Mouse (Mus musculus): ENCODE measurements around the gene Mkln1.
"Not testable (repeated sequence)": the region's sequence is repeated elsewhere in the genome, so short reads cannot be mapped to it uniquely, and the experiment has no call there.

Gene Mkln1

DNA sequence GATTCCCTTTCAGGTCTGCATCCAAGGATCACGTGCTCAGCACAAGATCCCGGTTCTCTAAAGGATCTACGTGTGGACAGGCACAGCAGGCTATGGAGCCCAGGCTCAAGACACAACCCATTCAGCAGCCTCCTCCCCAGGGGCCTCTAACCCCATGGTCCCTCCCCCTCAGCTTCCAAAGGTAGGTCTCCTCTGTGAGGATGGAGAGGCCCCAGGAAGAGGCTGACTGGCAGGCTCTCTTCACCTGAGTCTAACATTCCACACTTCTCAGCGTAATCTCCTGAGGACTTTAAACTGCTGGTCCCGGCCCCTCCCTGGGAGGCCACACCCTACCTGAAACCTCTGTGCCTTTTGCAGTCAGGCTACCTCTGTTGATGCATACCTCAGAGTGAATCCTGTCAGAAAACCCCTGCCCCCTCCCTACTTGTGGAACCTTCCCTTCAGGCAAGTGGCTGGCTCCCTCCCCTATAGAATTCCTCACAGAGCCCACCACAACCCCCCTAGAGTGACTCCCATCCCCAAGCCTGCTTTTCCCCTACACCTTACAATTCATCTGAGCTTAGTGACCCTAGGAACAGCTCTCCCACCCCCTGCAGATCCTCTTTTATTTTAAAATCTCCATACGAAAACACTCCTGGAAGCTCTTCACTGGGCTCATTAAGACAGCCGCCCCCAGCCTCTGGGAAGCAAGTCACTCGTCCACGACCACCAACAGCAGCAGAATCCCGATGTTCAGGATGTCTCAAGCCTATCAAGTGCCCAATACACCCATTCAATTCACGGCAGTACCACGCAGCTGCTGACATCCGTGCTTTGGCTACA, 161.8 kb downstream of the Mkln1 start:
- DNase-seq, result no peak

DNA sequence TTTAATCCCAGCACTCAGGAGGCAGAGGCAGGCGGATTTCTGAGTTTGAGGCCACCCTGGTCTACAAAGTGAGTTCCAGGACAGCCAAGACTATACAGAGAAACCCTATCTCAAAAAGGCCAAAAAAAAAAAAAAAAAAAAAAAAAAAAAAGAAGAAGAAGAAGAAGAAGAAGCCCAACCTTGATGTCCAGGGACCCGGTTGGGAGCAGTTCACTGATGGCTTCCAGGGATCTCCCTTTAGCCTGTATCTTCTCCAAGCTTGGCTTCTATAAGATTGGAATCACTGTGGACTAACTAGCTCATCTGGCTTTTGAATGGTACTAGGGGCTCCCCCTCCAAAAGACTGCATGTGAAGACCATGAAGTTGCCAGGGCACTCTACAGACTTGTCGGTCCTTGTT, 163.4 kb downstream of the Mkln1 start:
- DNase-seq, result not testable (repeated sequence)

DNA sequence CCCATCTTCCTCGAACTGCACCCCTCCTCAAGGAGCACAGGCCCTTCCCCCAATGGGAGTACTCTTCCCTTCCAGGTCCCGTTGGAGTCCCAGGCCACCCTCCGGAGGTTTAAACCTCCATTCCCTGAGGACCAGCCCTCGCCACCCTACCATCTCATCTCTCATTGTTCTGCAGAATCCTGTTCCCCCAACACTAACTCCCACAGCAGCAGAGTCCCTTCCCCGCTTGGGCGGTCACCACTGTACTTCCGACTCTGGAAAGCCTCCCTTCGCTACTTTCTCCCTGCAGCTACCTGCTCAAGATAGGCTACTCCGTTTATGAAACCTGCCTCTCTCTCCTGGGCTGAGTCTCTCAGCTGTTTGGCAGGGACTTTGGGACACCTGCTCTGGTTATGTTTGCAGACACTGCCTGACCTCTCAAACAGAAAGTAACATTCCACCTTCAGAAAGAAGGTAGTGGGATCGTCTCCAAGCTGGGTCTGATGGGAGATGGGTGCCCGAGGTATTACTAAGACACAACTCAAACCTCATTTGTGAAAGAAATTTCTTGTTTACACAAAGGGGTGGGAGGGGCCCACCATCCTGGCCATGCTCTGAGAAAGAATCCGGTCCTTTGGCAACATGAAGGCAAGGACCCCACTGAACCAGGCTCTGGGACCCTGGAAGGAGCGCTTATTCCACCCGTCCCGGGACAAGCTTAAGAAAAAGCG, 164.0 kb downstream of the Mkln1 start:
- DNase-seq, result peak; percentile 25

- DNase-seq, result peak; percentile 89
Measured at GRCm38 (mm10) chr6:31563235-31564181, 165.0 kb downstream of the Mkln1 start, which contains the start of gene Podxl. TSS of gene Podxl (minus strand) at chr6:31563981.

DNA sequence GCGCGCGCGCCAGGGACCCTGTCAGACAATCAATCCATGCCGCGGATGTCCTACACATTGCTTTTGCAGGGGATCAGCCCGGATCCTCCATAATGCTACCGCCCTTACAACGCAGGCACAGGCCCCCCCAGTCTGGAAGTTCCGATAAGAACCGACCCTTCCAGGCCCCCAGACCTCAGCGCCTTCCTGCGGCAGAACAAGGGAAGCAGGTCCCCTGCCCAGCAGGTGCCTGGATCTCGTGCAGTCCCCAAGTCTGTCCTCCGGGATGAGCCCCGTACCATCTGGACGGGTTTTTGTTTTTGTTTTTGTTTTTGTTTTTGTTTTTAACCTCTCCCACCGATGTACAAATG, 165.6 kb downstream of the Mkln1 start:
- no peak for DNase-seq

- DNase-seq, result no peak
Measured at GRCm38 (mm10) chr6:31564901-31565391, 166.4 kb downstream of the Mkln1 start.
